Mouse (Mus musculus) retina, postnatal 1 day (tissue): Measurements from ENCODE around the gene Adpgk.

Experiments used
- DNase-seq: peaks from one replicate; pipeline ENCODE4 v3.0.0-alpha.2; 2012

The Adpgk gene

DNA sequence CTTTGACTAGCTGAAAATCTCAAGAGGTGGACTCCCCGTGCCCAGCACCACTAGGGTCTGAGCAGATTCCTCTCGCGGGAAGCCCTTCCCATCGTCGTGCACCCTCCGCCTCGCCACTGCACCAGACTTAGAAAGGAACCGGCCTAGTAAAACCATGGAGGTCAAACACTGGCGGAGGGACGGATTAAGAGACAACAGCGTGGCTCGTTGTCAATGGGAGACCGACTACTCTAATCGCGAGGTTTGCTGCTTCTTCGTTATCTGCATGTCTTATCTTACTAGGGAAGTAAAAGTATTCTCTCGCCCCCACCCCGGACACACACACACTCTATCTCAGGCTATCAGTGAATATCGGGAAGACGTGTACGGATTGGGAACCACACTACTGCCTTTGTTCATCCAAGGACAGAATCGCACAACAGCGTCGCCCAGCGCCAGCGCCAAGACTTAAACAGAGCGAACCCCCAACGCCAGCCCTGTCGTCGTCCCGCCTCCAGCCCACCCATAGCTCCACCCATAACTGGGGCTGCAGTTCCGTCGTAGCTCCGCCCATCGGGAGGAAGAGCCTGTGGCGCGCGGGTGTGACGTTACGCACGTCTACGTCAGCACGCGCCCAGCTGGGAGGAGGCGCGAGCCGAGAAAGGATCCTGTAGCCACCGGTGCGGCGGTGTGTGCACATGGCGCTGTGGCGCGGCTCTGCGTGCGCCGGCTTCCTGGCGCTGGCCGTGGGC, at the start of gene Adpgk:
Adpgk (plus strand) TSS at position 602 of the 731 bp plus-strand sequence.
- peak; percentile 100 for DNase-seq

DNA sequence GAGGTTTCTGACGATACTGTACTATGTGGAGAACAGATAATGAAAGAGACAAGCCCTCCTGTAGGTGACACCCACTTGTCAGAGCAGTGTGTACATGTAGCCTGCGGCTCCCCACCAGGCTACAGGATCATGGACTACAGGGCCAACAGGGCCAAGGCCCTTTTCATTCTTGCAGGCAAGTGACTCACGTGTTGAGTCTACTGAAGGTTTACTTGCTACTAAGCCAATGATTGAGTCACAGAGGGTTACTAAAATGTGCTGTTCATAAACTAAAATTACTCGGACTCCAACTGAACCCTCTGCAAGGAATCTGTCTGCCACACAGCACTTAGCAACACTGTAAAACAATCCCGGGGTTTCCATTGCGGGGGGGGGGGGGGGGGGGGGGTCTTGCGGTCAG, 46.2 kb upstream of the Adpgk start:
- DNase-seq: no peak

DNA sequence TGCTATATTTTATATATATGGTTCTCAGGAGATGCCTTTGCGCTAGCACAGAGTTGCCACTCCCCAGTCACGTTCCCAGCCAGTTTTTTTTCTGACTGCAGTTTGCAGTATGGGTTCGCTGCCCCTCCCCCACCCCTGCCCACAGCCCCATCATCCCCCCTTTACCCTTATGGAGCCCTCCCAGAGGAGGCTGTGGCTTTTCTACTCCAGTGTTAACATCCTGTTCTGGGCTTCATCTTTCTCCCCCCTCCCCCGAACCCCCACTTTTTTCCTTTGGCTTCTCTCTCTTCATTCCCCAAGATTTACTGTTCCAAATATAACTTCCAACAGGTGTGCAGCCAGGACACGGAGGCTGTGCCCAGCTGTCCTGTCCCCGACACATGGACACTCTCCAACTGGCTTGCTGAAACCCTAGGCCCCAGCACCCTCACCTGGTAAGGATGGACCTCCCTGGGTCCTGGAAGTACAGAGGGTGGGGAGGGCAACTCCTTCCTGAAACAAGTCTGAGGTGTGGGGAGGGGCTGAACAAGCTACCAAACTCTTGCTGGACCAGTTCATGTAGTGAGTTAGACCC, 44.8 kb upstream of the Adpgk start:
- DNase-seq: no peak

DNA sequence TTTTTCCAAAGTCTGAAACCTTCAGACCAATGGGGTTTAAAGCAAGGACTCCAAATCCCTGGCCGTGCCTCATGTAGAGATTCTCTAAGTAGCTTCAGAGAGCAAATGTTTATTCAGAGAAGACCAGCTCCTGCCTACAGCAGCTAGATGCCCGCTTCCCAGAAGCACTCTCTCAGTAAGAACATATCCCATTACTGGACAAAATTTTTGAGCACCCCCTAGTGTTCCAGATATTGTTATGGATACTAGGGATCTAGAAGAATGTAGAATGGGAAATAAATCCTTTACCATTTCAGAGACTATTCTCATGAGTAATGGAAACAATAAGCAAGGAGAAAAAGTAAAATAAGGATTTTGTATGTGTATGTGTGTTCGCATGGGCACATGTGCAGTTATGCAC, 42.0 kb upstream of the Adpgk start:
- no peak for DNase-seq

DNA sequence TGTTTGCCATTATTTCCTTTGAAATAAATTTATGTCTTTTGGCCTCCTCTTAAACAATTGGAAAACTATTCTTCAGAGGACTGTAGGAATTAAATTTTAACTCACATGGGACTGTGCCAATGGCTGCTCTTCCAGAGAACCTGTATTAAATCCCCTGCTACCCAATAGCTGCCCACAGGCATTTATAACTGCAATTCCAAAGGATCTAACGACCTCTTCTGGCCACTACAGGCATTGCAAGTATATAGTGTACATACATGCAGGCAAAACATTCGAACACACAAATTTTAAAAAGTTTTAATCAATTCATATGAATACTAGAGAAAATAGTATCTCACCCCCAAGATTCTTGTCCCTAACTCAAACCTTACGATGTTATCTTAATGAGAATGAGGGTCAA, 41.1 kb upstream of the Adpgk start:
- DNase-seq: no peak

DNA sequence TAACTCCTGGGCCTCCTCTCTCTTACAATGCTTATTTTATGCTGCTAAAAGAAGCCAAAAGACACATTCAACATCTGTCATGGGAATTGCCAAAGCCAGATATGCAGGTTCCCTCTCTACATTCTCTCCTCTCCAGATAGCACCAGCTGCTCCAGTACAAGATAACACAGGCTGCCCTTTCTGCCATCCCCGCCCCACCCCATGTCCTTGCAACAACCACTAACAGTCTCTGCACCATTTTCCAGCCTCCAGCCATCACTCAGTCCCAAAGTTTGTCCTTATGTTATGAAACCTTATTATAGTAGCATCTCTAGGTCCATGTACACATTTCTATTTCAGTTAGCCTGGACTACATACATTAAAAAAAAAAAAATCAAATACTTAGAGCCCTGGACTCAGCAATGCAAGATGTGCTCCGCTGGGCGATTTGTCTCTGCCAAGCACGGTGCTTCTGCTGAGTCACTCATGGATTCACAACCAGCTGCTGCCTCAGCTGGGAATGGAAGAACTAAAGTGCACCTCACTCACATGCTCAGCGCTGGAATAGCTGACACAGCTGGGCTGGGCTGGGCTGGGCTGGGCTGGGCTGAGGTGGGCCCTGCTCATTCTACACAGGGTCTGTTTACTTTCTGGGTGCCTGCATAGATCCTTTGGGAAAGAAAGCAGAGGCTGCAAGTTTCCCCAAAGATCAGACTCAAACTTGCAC, 36.5 kb upstream of the Adpgk start:
- peak; percentile 29 for DNase-seq

DNA sequence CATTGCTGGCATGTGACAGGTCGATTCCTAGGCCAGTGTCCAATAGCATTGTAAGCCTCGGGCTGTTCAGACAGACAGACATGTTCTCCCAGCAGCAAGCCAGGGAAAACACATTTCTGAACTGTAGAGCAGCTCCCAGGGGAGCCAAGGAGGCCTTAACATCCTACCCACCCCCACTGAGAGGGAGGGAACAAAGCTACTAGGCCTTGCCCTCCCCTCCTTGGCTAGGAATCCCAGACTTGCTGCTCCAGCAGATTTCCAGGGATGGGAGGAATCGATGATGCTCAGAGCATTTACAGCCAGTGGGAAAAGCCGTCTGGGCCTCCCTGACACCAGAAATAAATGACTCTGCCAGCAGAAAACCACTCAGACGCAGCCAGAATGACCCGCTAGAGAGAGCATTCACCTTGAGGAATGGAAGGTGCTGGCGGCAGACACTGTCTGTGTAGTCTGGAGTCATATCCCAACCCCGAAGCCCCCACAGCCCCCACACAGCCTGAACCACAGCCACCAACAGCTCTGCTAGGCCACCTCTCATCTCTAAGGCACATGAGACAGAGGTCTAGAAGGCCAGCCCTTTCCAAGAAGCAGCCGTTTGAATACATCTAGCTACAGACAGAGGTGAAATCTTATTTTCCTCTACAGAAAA, 31.4 kb upstream of the Adpgk start:
- no peak for DNase-seq

DNA sequence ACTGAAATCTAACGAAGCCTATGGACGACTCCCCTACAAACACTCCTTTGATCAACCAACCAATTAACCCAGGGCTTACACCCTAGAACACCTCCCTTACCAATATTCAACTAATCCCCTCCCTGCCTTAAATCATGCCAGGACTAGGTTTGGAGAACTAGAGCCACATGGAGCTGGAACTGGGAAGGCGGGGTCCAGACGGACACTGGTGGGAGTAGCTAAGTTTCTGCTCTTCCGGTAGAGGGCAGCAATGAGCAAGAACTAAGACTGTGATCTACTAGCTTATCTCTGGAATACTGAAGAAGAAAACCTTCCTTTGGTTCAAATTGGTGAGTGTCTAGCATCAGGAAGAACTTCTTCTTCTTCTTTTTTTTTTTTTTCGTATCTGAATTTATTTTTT, 25.0 kb upstream of the Adpgk start:
- DNase-seq: peak; percentile 57

DNA sequence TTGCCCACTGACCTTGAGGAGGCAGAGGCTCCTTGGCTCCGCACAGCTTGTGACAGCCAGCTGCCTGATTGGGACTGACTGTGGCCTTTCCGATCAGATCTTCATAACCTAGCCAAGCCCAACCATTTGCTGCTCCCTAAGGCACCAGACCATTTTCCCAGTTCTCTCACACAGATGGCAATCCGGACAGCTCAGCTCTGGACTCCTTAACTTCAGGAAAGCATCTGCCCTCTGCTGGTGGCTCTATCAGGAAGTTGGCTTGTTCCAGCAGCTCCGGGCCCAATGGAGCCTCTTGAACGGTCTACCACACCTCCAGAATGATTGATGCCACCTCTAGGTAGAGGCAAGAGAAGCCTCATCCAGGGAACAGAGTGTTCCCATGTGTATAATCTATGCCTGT, 21.6 kb upstream of the Adpgk start:
- peak; percentile 86 for DNase-seq

DNA sequence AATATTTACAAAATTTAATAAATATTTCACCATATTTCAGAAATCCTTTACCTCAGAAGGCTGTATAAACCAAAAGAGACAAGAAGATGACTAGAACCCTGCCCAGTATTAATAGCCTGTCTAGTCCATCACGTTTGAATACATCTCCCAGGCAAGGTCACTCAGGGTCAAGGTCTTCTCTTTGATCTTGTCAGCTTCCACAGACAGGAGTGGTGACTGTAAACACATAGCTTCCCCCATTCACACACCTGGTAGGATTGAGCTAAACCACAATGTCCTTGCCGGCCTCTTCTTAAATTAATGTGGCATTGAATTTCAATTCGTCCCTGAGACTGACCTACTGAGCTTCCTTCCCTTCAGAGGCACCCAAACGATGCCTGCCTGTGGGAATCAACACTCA, 20.3 kb upstream of the Adpgk start:
- no peak for DNase-seq

DNA sequence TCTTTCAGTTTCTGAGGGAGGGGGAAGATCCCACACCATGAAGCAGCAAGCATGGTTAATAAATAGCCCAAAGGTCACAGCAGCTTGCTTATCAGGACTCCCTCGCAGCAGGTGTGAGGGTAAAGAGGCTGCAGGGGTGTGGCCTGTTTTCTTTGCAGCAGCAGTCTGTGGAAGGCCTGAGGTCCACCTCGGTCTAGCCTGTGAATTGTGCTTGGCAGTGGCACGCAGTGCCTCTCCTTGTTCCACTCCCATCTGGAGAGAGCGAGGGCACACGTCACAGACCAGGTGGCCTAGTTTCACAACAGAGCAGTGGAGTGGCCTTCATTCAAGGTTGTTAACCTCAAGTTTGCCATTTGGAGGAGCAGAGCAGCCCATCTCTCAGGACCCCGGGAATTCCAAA, 19.6 kb upstream of the Adpgk start:
- DNase-seq: peak; percentile 58

DNA sequence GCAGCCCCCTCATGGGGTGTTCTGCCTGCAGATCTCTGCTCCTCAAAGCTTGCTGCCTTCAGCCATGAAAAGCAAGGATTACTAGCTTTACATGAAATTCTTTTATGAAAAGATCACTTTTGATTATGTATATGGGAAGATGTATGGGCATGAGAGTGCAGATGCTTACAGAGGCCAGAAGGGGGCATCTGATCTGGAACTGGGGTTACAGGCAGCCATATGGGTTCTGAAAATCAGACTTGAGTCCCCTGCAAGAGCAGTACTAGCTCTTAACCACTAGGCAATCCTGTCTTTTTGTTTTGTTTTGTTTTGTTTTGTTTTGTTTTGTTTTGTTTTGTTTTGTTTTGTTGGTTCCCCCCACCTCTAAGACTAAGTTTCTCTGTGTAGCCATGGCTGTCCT, 18.2 kb upstream of the Adpgk start:
- DNase-seq: no peak

DNA sequence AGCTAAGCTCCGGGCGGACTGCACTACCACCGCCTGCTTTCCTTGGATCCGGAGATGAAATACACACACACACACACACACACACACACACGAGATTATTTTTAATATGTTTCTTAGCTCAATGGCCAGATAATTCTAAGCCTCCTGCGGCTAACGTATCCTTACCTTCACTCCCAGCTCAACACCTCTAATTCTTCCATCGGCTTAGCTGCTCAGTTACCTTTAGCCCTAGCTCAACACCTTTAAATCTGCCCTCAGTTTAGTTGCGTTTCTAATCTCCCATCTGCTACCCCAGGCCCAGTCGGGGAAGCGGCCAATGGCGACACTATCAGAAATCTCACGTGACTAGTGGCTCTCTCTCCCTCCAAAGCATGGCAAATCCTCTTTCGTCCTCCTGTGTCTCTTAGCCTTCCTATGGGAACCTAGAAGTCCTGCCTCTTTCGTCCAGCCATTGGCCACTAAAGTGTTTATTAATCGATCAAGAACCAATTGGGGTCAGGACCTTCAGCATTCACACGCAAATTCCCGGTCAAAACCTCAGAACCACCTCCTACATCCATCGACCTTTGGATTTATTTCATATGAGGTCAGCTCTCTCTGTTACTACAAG, 16.4 kb upstream of the Adpgk start:
- peak; percentile 83 for DNase-seq

DNA sequence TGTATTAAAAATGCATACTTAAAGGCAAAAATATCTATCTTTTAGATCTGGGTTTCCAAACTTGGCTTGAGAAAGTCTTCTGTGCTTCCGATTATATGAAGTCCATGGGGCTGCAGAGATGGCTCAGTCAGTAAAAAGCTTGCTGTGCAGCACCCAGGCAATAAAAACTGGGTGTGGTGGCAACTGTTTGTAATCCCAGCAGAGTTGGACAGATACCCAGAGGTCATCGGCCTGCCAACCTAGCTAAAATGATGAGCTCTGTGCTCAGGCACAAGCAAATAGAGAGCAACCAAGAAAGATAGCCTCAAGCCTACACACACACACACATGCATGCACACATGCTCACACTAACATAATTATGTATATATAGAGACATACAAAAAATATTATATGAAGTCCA, 13.2 kb upstream of the Adpgk start:
- DNase-seq: no peak

DNA sequence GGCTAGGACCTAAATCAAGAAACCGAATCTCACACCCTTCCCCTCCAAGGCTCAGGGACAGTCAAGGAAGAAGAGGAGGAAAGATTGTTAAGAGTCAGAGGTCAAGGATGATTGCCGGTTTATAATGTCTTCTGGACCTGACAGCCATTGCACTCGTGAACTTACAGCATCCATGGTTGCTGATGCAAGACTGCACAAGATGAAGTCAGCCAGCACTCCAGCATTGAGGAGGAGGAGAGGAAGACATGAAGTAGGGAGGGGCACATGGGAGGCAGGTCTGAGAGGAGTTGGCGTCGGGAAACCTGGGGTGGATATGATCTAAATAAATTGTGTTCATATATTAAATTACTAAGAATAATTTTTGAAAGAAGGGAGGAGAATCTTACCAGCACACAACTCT, 12.7 kb upstream of the Adpgk start:
- no peak for DNase-seq

DNA sequence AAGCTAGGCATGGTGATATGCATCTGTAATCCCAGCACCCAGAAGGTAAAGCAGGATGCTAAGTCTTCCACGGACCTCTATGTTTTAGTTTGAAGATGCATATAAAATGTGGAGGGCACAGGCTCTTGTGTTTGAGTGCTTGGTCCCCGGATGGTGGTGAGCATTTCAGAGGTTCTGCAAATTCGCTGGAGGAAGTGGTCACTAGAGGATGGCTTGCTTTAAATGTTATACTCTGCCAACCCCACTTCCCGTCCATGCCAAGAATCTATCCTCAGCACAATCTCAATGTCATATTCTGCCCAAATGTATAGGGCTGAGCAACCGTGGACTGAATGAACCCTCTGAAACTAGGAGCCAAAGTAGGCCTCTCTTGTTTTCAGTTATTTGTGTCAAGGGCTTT, 10.5 kb upstream of the Adpgk start:
- DNase-seq: no peak

DNA sequence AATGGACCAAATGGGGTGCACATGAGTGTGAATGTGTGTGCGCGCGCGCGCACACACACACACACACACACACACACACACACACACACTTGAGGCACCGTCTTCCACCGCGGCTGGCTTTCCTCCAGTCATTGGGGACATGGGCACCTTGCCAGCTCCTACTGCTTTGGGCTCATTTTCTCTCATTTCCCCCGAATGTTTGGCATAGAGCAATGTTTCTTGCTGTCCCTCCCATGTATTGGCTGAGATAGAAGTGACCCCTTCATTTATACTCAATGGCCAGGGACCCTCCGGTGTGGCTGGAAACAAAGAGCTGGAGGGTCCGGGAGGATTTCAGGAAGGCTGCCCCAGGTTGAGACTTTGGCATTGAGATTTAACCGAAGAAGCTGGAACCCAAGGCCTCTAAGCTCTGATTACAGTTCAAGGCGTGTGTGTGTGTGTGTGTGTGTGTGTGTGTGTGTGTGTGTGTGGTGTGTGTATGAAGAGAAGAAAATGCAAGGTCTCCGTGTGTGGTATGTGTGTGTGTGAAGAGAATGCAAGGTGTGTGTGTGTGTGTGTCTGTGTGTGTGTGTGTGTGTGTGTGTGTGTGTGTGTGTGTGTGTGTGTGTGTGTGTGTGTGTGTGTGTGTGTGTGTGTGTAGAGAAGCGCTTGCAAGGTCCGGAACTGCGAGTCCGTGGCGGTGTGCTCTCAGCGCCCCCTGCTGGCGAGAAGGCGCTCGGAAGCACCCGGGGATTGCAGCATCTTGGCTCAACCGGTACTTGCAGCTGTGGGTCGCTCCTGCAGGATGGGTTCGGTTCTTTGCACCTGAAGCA, 9.3 kb upstream of the Adpgk start:
- peak; percentile 82 for DNase-seq

DNA sequence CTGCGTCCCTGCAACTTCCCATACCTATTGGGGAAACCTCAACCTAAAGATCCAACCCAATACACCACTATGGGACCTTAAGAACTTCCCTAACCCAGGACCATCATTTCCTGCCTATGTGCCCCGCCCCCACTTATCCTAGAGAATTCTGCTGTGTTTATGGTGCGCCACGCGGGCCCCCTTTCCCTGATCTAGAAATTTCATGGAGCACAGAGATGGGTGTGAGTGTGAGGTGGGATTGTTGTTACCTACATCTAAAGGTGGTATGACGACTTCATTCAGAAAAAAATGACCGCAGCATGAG, 8.7 kb upstream of the Adpgk start:
- DNase-seq: no peak

DNA sequence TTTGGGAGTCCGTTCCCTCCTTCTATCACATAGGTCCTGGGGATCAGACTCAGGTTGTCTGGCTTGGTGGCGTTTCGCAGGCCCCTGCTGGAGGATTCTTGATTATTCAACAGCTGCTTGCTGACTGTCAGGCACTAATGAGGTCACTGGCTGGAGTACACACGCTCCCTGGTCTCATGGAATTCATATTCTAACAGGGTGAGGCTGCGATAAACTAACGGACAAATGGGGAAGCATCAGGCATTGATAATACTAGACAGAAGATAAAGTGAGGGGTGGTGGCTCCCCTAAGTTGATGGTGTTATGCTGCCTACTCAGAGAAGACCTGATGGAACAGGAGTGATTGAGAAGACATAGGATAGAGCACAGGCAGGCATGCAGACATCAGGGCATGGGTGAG, 5.7 kb upstream of the Adpgk start:
- DNase-seq: peak; percentile 49

DNA sequence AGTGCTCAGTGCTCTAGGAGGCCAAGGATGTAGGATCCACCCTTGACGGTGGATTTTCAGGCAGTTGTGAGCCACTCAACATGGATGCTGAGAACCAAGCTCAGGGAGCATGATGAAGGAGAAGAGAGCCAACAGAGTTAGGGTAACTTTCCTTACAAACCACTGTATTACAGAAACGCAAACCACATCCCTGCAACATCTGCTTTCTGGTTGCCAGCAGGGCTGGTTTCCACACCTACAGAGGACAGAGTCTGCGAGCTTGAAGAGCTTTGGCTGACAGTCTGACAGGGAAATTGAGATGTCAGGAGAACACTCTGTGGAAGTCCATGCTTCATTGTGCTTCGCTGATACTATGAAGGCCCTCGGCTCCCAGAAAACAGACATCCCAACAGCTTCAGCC, 3.3 kb upstream of the Adpgk start:
- DNase-seq: no peak

DNA sequence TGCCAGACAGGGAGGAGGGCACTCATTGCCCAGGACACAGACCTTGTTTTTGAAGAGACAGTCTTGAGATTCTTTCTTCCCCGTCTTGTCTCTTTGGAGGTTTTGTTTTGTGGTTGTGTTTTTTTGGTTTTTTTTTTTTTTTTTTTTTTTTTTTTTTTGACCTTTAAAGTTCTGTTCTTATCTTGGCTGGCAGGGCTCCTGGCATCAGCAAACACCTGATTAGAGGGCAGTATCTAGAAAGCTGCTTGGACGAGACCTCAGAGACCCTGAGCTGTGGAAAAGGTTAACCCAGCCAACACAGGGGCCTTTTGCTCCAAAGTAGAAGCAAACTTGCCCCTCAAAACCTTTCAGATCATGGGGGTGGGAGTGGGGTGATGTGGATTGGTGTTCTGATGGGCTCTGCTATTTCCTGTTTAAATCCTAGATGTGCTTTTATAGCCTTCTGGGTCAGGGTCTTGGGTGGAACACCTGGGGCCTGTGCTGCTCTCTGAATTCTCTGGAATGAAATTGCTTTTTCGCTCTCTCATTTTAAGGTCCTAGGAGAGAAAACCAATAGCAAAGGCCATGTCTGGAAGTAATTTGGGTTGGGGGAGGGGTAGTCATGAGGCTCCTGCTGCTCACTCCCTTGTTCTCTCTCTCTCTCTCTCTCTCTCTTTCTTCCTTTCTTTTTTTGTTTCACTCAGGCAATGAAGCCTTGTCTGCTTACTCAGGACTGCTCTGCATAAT, 2.5 kb upstream of the Adpgk start:
- no peak for DNase-seq

DNA sequence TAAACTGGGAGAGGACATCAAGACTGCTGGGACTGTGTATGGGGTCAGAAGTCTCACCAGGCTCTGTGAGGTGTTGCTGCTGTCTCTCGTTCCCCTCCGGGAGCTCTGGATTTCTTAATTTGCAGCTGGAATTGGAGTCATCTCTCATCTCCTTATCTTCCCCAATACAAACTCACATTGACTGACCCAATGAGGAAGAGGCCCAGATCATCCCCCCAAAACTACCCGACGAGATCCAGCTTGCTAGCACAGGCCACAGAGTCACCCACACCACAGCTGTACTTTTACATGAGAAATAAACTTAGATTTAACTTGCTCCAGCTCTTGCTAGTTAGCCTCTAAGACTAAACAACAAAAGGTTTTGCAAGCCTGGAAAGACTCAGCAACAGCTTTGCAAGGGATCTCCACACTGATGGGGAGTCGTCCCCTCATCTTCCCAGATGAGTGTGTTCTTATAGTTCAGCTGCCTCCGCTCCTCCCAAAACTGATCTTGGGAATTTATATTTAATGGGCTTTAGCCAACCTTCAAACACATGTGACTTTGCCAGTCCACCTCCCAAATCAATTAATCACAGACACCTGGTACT, 1.7 kb upstream of the Adpgk start:
- no peak for DNase-seq
